Mouse (Mus musculus) left cerebral cortex, postnatal 36 days (tissue): ENCODE measurements around the gene F2rl2. TPM values are rescaled to one million over a fixed set of nuclear protein-coding genes. Genes with fewer than 3 reads are reported as not detected.

Experiments
- total RNA-seq, 2 experiments: library from RNA; stranded (reverse); gene quantifications; 2 replicates each; pipeline ENCODE4 v1.2.3; 2021

Gene F2rl2
- total RNA-seq, 2 experiments from 2014 or later: 0.77 to 0.94 TPM

Other genes with a start within 250 kb of the F2rl2 start
- not detected for gene S100z, start 218.1 kb upstream of the F2rl2 start, total RNA-seq
- gene F2rl1, start 171.6 kb upstream of the F2rl2 start, total RNA-seq: under 1 TPM; 0.32 to 0.57 TPM
- 1 to 10 TPM; 4.1 to 4.3 TPM for gene F2r, start 78.4 kb upstream of the F2rl2 start, total RNA-seq
- gene Iqgap2, start 195.1 kb downstream of the F2rl2 start, total RNA-seq: 10 to 100 TPM; 12.2 to 21.9 TPM